Mouse (Mus musculus) ES-E14 (cell line): Measurements from ENCODE around the gene Slc30a4.

Source experiments
- CHD2 ChIP-seq: IDR thresholded peaks from 2 replicates; pipeline ENCODE4 v1.6.1; 2014; ENCODE audit warnings: mild to moderate bottlenecking, low read depth, low read length, inconsistent platforms
- MAFK ChIP-seq: IDR thresholded peaks from 2 replicates; pipeline ENCODE4 v1.6.1; 2014; ENCODE audit warnings: mild to moderate bottlenecking, low read depth, low read length, inconsistent platforms; ENCODE audit not compliant: insufficient read depth

DNA sequence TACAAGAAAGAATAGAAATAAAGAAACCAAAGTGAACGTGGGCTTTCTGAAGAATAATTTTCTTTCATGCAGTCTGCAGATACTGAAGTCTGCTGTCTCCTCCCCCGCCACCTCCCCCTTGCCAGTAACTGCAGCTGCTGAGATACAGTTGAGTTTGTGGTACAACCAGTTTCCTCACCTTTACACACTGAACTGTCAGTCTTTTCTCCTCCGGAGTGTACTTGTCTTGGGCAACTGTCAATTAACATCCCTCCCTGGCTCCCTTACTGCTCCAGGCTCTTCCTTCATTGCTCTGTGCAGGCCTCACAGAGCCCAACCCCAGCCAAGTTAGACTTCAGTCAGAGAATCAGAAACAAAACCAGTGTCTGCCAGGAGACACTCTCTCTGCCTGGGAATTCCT is 18.1 kb upstream of the Slc30a4 start:
- no peak for TF ChIP-seq CHD2
- TF ChIP-seq MAFK: no peak
